Mouse (Mus musculus) heart, embryonic 11.5 days (tissue): Measurements from ENCODE around the gene Doc2b. TPM values are rescaled to one million over a fixed set of nuclear protein-coding genes. Genes with fewer than 3 reads are reported as not detected.

Experiments used
- polyA plus RNA-seq: library from polyadenylated mRNA; unstranded; fragments of >200 nt; fragmentation: Nextera tagmentation; extraction: Ambion mirVana; gene quantifications from 2 replicates; pipeline ENCODE4 v1.2.1, GENCODE M21; 2014

Gene Doc2b
- polyA plus RNA-seq, 1 experiment from 2014 or later, result 0.14 TPM

Other genes with a start within 250 kb of the Doc2b start
- gene Pitpna, start 208.0 kb downstream of the Doc2b start, polyA plus RNA-seq, result 57.1 and 59.7 TPM in 2 replicates
- gene Inpp5k, start 165.1 kb downstream of the Doc2b start, polyA plus RNA-seq, result 19.7 and 21.0 TPM in 2 replicates
- 33.0 and 54.5 TPM in 2 replicates for gene Myo1c, start 145.5 kb downstream of the Doc2b start, polyA plus RNA-seq
- gene Crk, start 116.8 kb downstream of the Doc2b start, polyA plus RNA-seq, result 90.3 and 97.4 TPM in 2 replicates
- gene Ywhae, start 63.2 kb downstream of the Doc2b start, polyA plus RNA-seq, result 893 and 924 TPM in 2 replicates
- gene Rph3al, start 142.4 kb upstream of the Doc2b start, polyA plus RNA-seq, result 4.1 and 5.1 TPM in 2 replicates
- not detected in 2 replicates for gene 1700016K19Rik, start 203.9 kb upstream of the Doc2b start, polyA plus RNA-seq
- 8.3 and 9.0 TPM in 2 replicates for gene Rflnb, start 231.7 kb upstream of the Doc2b start, polyA plus RNA-seq